Mouse (Mus musculus): ENCODE data around the gene Sumo3. TPM values are rescaled to one million over a fixed set of nuclear protein-coding genes. Genes with fewer than 3 reads are reported as not detected.
A peak's percentile ranks its signal among the peaks of the same experiment; 100 is the strongest.

Gene Sumo3
- polyA plus RNA-seq (2015; fragmentation: Nextera tagmentation; extraction: Ambion mirVana), result 308 and 325 TPM in 2 replicates

- Histone ChIP-seq H3K27ac (peak within 1 kb of the TSS; percentile 88), H3K4me1 (peaks cover 24% of the 10 kb centered on the region), H3K9me3 (no peaks in the 10 kb centered on the region), H3K27me3 (replicated peaks) (no peaks in the 10 kb centered on the region), H3K4me2 (peak within 1 kb of the TSS; percentile 76), H3K4me3 (peak within 1 kb of the TSS; percentile 53), H3K9ac (peak within 1 kb of the TSS; percentile 62), H3K36me3 (replicated peaks) (peaks cover 5% of the 10 kb centered on the region; the same call in 1 of the 2 replicates)
- peak; percentile 86 for ATAC-seq (replicated peaks)
- WGBS, result 1% methylated on average over 112 of the region's 119 CpGs
Observed at GRCm38 (mm10) chr10:77605908-77606826, at the start of gene Sumo3, which contains the start of gene Gm49325. TSS of gene Sumo3 (plus strand) at chr10:77606097. TSS of gene Gm49325 (plus strand) at chr10:77606197.

- 92% methylated on average over 7 of the region's 7 CpGs for WGBS
- H3K4me1 ChIP-seq, result no peaks in the 10 kb centered on the region
- no peaks in the 10 kb centered on the region for H3K27me3 ChIP-seq (replicated peaks)
- no peaks in the 10 kb centered on the region for H3K9me3 ChIP-seq
- no peak overlapping the region for H3K4me2 ChIP-seq
- no peak overlapping the region for H3K4me3 ChIP-seq
- H3K36me3 ChIP-seq (replicated peaks), result no peaks in the 10 kb centered on the region
- H3K9ac ChIP-seq, result no peak overlapping the region
- ATAC-seq (replicated peaks), result no peak
- H3K27ac ChIP-seq, result no peak overlapping the region
Observed at GRCm38 (mm10) chr10:77556631-77557030, 49.3 kb upstream of the Sumo3 start.

- H3K36me3 ChIP-seq (replicated peaks), result no peaks in the 10 kb centered on the region
- no peaks in the 10 kb centered on the region for H3K27me3 ChIP-seq (replicated peaks)
- no peaks in the 10 kb centered on the region for H3K4me1 ChIP-seq
- 92% methylated on average over 4 of the region's 4 CpGs for WGBS
- H3K4me3 ChIP-seq, result no peak overlapping the region
- H3K4me2 ChIP-seq, result no peak overlapping the region
- H3K9ac ChIP-seq, result no peak overlapping the region
- no peaks in the 10 kb centered on the region for H3K9me3 ChIP-seq
- no peak for ATAC-seq (replicated peaks)
- no peak overlapping the region for H3K27ac ChIP-seq
Observed at GRCm38 (mm10) chr10:77557641-77558040, 48.3 kb upstream of the Sumo3 start.

GRCm38 (mm10) chr10:77560090-77560489 lies 45.8 kb upstream of the Sumo3 start:
- Histone ChIP-seq H3K9me3 (no peaks in the 10 kb centered on the region), H3K9ac (no peak overlapping the region), H3K4me3 (no peak overlapping the region), H3K4me1 (no peaks in the 10 kb centered on the region), H3K36me3 (replicated peaks) (no peaks in the 10 kb centered on the region), H3K27me3 (replicated peaks) (no peaks in the 10 kb centered on the region), H3K27ac (no peak overlapping the region), H3K4me2 (no peak overlapping the region)
- no peak for ATAC-seq (replicated peaks)
- 89% methylated on average over 11 of the region's 11 CpGs for WGBS

GRCm38 (mm10) chr10:77560830-77561229 lies 45.1 kb upstream of the Sumo3 start:
- no peak overlapping the region for H3K4me3 ChIP-seq
- H3K4me2 ChIP-seq, result no peak overlapping the region
- no peaks in the 10 kb centered on the region for H3K9me3 ChIP-seq
- no peak for ATAC-seq (replicated peaks)
- H3K4me1 ChIP-seq, result no peaks in the 10 kb centered on the region
- no peak overlapping the region for H3K27ac ChIP-seq
- no peaks in the 10 kb centered on the region for H3K27me3 ChIP-seq (replicated peaks)
- no peak overlapping the region for H3K9ac ChIP-seq
- no peaks in the 10 kb centered on the region for H3K36me3 ChIP-seq (replicated peaks)
- 90% methylated on average over 9 of the region's 9 CpGs for WGBS

- Histone ChIP-seq H3K4me2 (no peak overlapping the region), H3K27ac (no peak overlapping the region), H3K4me3 (no peak overlapping the region), H3K9me3 (no peaks in the 10 kb centered on the region), H3K27me3 (replicated peaks) (no peaks in the 10 kb centered on the region), H3K9ac (no peak overlapping the region), H3K36me3 (replicated peaks) (no peaks in the 10 kb centered on the region), H3K4me1 (no peaks in the 10 kb centered on the region)
- ATAC-seq (replicated peaks), result no peak
- WGBS, result 74% methylated on average over 2 of the region's 2 CpGs
Observed at GRCm38 (mm10) chr10:77561508-77561907, 44.4 kb upstream of the Sumo3 start.

GRCm38 (mm10) chr10:77565005-77565404 lies 40.9 kb upstream of the Sumo3 start:
- ATAC-seq (replicated peaks), result no peak
- Histone ChIP-seq H3K9me3 (no peaks in the 10 kb centered on the region), H3K4me3 (no peak overlapping the region), H3K4me2 (no peak overlapping the region), H3K27ac (no peak overlapping the region), H3K4me1 (no peaks in the 10 kb centered on the region), H3K36me3 (replicated peaks) (no peaks in the 10 kb centered on the region), H3K9ac (no peak overlapping the region), H3K27me3 (replicated peaks) (no peaks in the 10 kb centered on the region)
- WGBS, result 87% methylated on average over 8 of the region's 8 CpGs

GRCm38 (mm10) chr10:77566651-77567050 lies 39.2 kb upstream of the Sumo3 start:
- H3K36me3 ChIP-seq (replicated peaks), result no peaks in the 10 kb centered on the region
- no peak overlapping the region for H3K9ac ChIP-seq
- no peaks in the 10 kb centered on the region for H3K4me1 ChIP-seq
- H3K27ac ChIP-seq, result no peak overlapping the region
- no peak overlapping the region for H3K4me3 ChIP-seq
- 36% methylated on average over 8 of the region's 8 CpGs for WGBS
- no peak overlapping the region for H3K4me2 ChIP-seq
- H3K9me3 ChIP-seq, result no peaks in the 10 kb centered on the region
- H3K27me3 ChIP-seq (replicated peaks), result no peaks in the 10 kb centered on the region
- no peak for ATAC-seq (replicated peaks)

- 39% methylated on average over 7 of the region's 7 CpGs for WGBS
- Histone ChIP-seq H3K4me3 (no peak overlapping the region), H3K9me3 (no peaks in the 10 kb centered on the region), H3K36me3 (replicated peaks) (no peaks in the 10 kb centered on the region), H3K27me3 (replicated peaks) (no peaks in the 10 kb centered on the region), H3K9ac (no peak overlapping the region), H3K4me1 (no peaks in the 10 kb centered on the region), H3K4me2 (no peak overlapping the region), H3K27ac (no peak overlapping the region)
- no peak for ATAC-seq (replicated peaks)
Observed at GRCm38 (mm10) chr10:77569481-77569880, 36.4 kb upstream of the Sumo3 start.

- no peak overlapping the region for H3K27ac ChIP-seq
- ATAC-seq (replicated peaks), result no peak
- H3K36me3 ChIP-seq (replicated peaks), result no peaks in the 10 kb centered on the region
- no peak overlapping the region for H3K9ac ChIP-seq
- 68% methylated on average over 6 of the region's 6 CpGs for WGBS
- no peak overlapping the region for H3K4me2 ChIP-seq
- H3K4me1 ChIP-seq, result no peaks in the 10 kb centered on the region
- H3K27me3 ChIP-seq (replicated peaks), result no peaks in the 10 kb centered on the region
- H3K9me3 ChIP-seq, result no peaks in the 10 kb centered on the region
- no peak overlapping the region for H3K4me3 ChIP-seq
Observed at GRCm38 (mm10) chr10:77569973-77570658, 35.8 kb upstream of the Sumo3 start.

- Histone ChIP-seq H3K9ac (no peak overlapping the region), H3K4me1 (no peaks in the 10 kb centered on the region), H3K27me3 (replicated peaks) (no peaks in the 10 kb centered on the region), H3K27ac (no peak overlapping the region), H3K4me2 (no peak overlapping the region), H3K9me3 (no peaks in the 10 kb centered on the region), H3K4me3 (no peak overlapping the region), H3K36me3 (replicated peaks) (no peaks in the 10 kb centered on the region)
- ATAC-seq (replicated peaks), result no peak
- WGBS, result 34% methylated on average over 3 of the region's 3 CpGs
Observed at GRCm38 (mm10) chr10:77572225-77572624, 33.7 kb upstream of the Sumo3 start.

GRCm38 (mm10) chr10:77573162-77573561 lies 32.7 kb upstream of the Sumo3 start:
- Histone ChIP-seq H3K36me3 (replicated peaks) (no peaks in the 10 kb centered on the region), H3K27ac (no peak overlapping the region), H3K9ac (no peak overlapping the region), H3K4me1 (no peaks in the 10 kb centered on the region), H3K4me2 (no peak overlapping the region), H3K4me3 (no peak overlapping the region), H3K27me3 (replicated peaks) (no peaks in the 10 kb centered on the region), H3K9me3 (no peaks in the 10 kb centered on the region)
- 68% methylated on average over 1 of the region's 1 CpGs for WGBS
- ATAC-seq (replicated peaks), result no peak

All from midbrain, embryonic 15.5 days (tissue).